Mouse (Mus musculus) right cerebral cortex, postnatal 25 days (tissue): ENCODE data around the gene Ripor3.

Experiments
- DNase-seq: peaks from one replicate; pipeline ENCODE4 v3.0.0; 2022

Ripor3 gene

GRCm38 (mm10) chr2:167986762-167987161, 23.7 kb downstream of the Ripor3 start:
- DNase-seq = no peak

- no peak for DNase-seq
Observed at GRCm38 (mm10) chr2:167984946-167985345, 25.5 kb downstream of the Ripor3 start.

- no peak for DNase-seq
Observed at GRCm38 (mm10) chr2:167984371-167984770, 26.0 kb downstream of the Ripor3 start.

- DNase-seq = no peak
Observed at GRCm38 (mm10) chr2:167982646-167983045, 27.8 kb downstream of the Ripor3 start.

- no peak for DNase-seq
Observed at GRCm38 (mm10) chr2:167980391-167980790, 30.0 kb downstream of the Ripor3 start.

GRCm38 (mm10) chr2:167978271-167978670, 32.1 kb downstream of the Ripor3 start:
- DNase-seq = no peak

- DNase-seq = no peak
Observed at GRCm38 (mm10) chr2:167975746-167976145, 34.7 kb downstream of the Ripor3 start.

GRCm38 (mm10) chr2:167972809-167973208, 37.6 kb downstream of the Ripor3 start:
- DNase-seq = no peak

GRCm38 (mm10) chr2:167972146-167972545, 38.3 kb downstream of the Ripor3 start:
- DNase-seq = no peak

- DNase-seq = no peak
Observed at GRCm38 (mm10) chr2:167969851-167970541, 40.4 kb downstream of the Ripor3 start.

- DNase-seq = no peak
Observed at GRCm38 (mm10) chr2:167968504-167968903, 41.9 kb downstream of the Ripor3 start.

- DNase-seq = no peak
Observed at GRCm38 (mm10) chr2:167965911-167966310, 44.5 kb downstream of the Ripor3 start.

GRCm38 (mm10) chr2:167964320-167964719, 46.1 kb downstream of the Ripor3 start:
- no peak for DNase-seq

GRCm38 (mm10) chr2:167963778-167964300, 46.6 kb downstream of the Ripor3 start:
- DNase-seq = no peak

- no peak for DNase-seq
Observed at GRCm38 (mm10) chr2:167963176-167963575, 47.2 kb downstream of the Ripor3 start.

- no peak for DNase-seq
Observed at GRCm38 (mm10) chr2:167962347-167962746, 48.1 kb downstream of the Ripor3 start.

GRCm38 (mm10) chr2:167960584-167960983, 49.8 kb downstream of the Ripor3 start:
- no peak for DNase-seq

GRCm38 (mm10) chr2:167959996-167960395, 50.4 kb downstream of the Ripor3 start:
- no peak for DNase-seq

GRCm38 (mm10) chr2:167959384-167959911, 51.0 kb downstream of the Ripor3 start:
- no peak for DNase-seq

GRCm38 (mm10) chr2:167958843-167959242, 51.6 kb downstream of the Ripor3 start:
- no peak for DNase-seq

GRCm38 (mm10) chr2:167958082-167958788, 52.2 kb downstream of the Ripor3 start:
- no peak for DNase-seq

- DNase-seq = no peak
Observed at GRCm38 (mm10) chr2:167957539-167957938, 52.9 kb downstream of the Ripor3 start.

GRCm38 (mm10) chr2:167954928-167955327, 55.5 kb downstream of the Ripor3 start:
- DNase-seq = no peak

GRCm38 (mm10) chr2:167953819-167954218, 56.6 kb downstream of the Ripor3 start:
- DNase-seq = no peak
